Mouse (Mus musculus): ENCODE results near the gene Edrf1. TPM values are rescaled to one million over a fixed set of nuclear protein-coding genes. Genes with fewer than 3 reads are reported as not detected.

The Edrf1 gene
- polyA plus RNA-seq, 1 experiment = 5.5 TPM

GRCm38 (mm10) chr7:133645716-133646115 is 8.4 kb downstream of the Edrf1 start:
- no peak for TF ChIP-seq POLR2A (IDR thresholded peaks at IDR 0.05; ENCODE audit: low read depth, low read length)
- TF ChIP-seq CTCF (IDR thresholded peaks at IDR 0.05; ENCODE audit: extremely low read depth, insufficient read length, insufficient replicate concordance, low read depth, low read length) = no peak
- H3K4me3 ChIP-seq (ENCODE audit: low read depth, low read length) = no peak overlapping the region
- H3K4me1 ChIP-seq (ENCODE audit: control insufficient read depth, insufficient read depth, insufficient read length, low read length) = no peaks in the 10 kb centered on the region
- no peak overlapping the region for H3K27ac ChIP-seq (ENCODE audit: insufficient read depth, low read depth, low read length)
- WGBS = 88% methylated on average over 6 of the region's 6 CpGs
- H3K36me3 ChIP-seq (ENCODE audit: control insufficient read depth, insufficient read depth, low read length) = peaks cover 74% of the 10 kb centered on the region
- H3K27me3 ChIP-seq (ENCODE audit: control insufficient read depth, insufficient read depth, low read length) = no peaks in the 10 kb centered on the region

GRCm38 (mm10) chr7:133662467-133662866 is 25.1 kb downstream of the Edrf1 start:
- Histone ChIP-seq H3K4me3 (ENCODE audit: low read depth, low read length) (no peak overlapping the region), H3K36me3 (ENCODE audit: control insufficient read depth, insufficient read depth, low read length) (peaks cover 80% of the 10 kb centered on the region), H3K27me3 (ENCODE audit: control insufficient read depth, insufficient read depth, low read length) (no peaks in the 10 kb centered on the region), H3K4me1 (ENCODE audit: control insufficient read depth, insufficient read depth, insufficient read length, low read length) (no peaks in the 10 kb centered on the region), H3K27ac (ENCODE audit: insufficient read depth, low read depth, low read length) (no peak overlapping the region)
- TF ChIP-seq POLR2A (IDR thresholded peaks at IDR 0.05; ENCODE audit: low read depth, low read length) = no peak
- TF ChIP-seq CTCF (IDR thresholded peaks at IDR 0.05; ENCODE audit: extremely low read depth, insufficient read length, insufficient replicate concordance, low read depth, low read length) = no peak
- WGBS = 84% methylated on average over 1 of the region's 1 CpGs

GRCm38 (mm10) chr7:133669071-133669470 is 31.7 kb downstream of the Edrf1 start:
- WGBS = 96% methylated on average over 1 of the region's 1 CpGs
- no peak overlapping the region for H3K27ac ChIP-seq (ENCODE audit: insufficient read depth, low read depth, low read length)
- no peak overlapping the region for H3K4me3 ChIP-seq (ENCODE audit: low read depth, low read length)
- H3K36me3 ChIP-seq (ENCODE audit: control insufficient read depth, insufficient read depth, low read length) = peaks cover 68% of the 10 kb centered on the region
- TF ChIP-seq CTCF (IDR thresholded peaks at IDR 0.05; ENCODE audit: extremely low read depth, insufficient read length, insufficient replicate concordance, low read depth, low read length) = no peak
- no peak for TF ChIP-seq POLR2A (IDR thresholded peaks at IDR 0.05; ENCODE audit: low read depth, low read length)
- no peaks in the 10 kb centered on the region for H3K4me1 ChIP-seq (ENCODE audit: control insufficient read depth, insufficient read depth, insufficient read length, low read length)
- no peaks in the 10 kb centered on the region for H3K27me3 ChIP-seq (ENCODE audit: control insufficient read depth, insufficient read depth, low read length)

GRCm38 (mm10) chr7:133669946-133670345 is 32.6 kb downstream of the Edrf1 start:
- 91% methylated on average over 9 of the region's 9 CpGs for WGBS
- TF ChIP-seq POLR2A (IDR thresholded peaks at IDR 0.05; ENCODE audit: low read depth, low read length) (no peak), CTCF (IDR thresholded peaks at IDR 0.05; ENCODE audit: extremely low read depth, insufficient read length, insufficient replicate concordance, low read depth, low read length) (no peak)
- peaks cover 64% of the 10 kb centered on the region for H3K36me3 ChIP-seq (ENCODE audit: control insufficient read depth, insufficient read depth, low read length)

DNA sequence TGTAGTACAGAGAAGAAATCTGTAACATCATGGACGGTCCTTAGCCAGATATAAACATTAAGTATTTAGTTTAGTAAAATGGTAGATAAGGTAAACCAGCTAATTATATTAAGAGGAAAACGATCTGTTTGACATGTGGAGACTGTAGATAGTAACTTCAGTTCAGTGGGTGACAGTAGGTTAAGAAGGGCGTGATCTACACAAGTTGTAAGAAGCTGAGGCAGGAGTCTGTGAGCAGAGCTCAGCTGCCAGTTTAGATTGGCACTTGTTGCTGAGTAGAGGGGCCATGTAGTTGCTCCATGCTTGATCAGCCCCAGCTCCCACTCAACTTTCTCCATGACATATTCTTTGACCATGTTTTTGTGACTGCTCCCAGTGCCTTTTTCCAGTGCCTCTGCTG is 33.5 kb downstream of the Edrf1 start:
- Histone ChIP-seq H3K27ac (ENCODE audit: insufficient read depth, low read depth, low read length) (no peak overlapping the region), H3K4me3 (ENCODE audit: low read depth, low read length) (no peak overlapping the region), H3K36me3 (ENCODE audit: control insufficient read depth, insufficient read depth, low read length) (peaks cover 58% of the 10 kb centered on the region), H3K4me1 (ENCODE audit: control insufficient read depth, insufficient read depth, insufficient read length, low read length) (no peaks in the 10 kb centered on the region), H3K27me3 (ENCODE audit: control insufficient read depth, insufficient read depth, low read length) (no peaks in the 10 kb centered on the region)
- no peak for TF ChIP-seq POLR2A (IDR thresholded peaks at IDR 0.05; ENCODE audit: low read depth, low read length)
- no peak for TF ChIP-seq CTCF (IDR thresholded peaks at IDR 0.05; ENCODE audit: extremely low read depth, insufficient read length, insufficient replicate concordance, low read depth, low read length)
- WGBS = 85% methylated on average over 3 of the region's 3 CpGs

More at GRCm38 (mm10) chr7:133669946-133670345, 32.6 kb downstream of the Edrf1 start:
- Histone ChIP-seq H3K4me1 (ENCODE audit: control insufficient read depth, insufficient read depth, insufficient read length, low read length) (no peaks in the 10 kb centered on the region), H3K27me3 (ENCODE audit: control insufficient read depth, insufficient read depth, low read length) (no peaks in the 10 kb centered on the region), H3K27ac (ENCODE audit: insufficient read depth, low read depth, low read length) (no peak overlapping the region), H3K4me3 (ENCODE audit: low read depth, low read length) (no peak overlapping the region)

GRCm38 (mm10) chr7:133676002-133676401 is 38.7 kb downstream of the Edrf1 start:
- H3K27me3 ChIP-seq (ENCODE audit: control insufficient read depth, insufficient read depth, low read length) = no peaks in the 10 kb centered on the region
- H3K4me3 ChIP-seq (ENCODE audit: low read depth, low read length) = no peak overlapping the region
- TF ChIP-seq POLR2A (IDR thresholded peaks at IDR 0.05; ENCODE audit: low read depth, low read length) (no peak), CTCF (IDR thresholded peaks at IDR 0.05; ENCODE audit: extremely low read depth, insufficient read length, insufficient replicate concordance, low read depth, low read length) (peak; percentile 23; the same call in 1 of the 2 replicates)
- no peaks in the 10 kb centered on the region for H3K4me1 ChIP-seq (ENCODE audit: control insufficient read depth, insufficient read depth, insufficient read length, low read length)
- WGBS = 73% methylated on average over 9 of the region's 9 CpGs
- H3K27ac ChIP-seq (ENCODE audit: insufficient read depth, low read depth, low read length) = no peak overlapping the region
- peaks cover 28% of the 10 kb centered on the region for H3K36me3 ChIP-seq (ENCODE audit: control insufficient read depth, insufficient read depth, low read length)

DNA sequence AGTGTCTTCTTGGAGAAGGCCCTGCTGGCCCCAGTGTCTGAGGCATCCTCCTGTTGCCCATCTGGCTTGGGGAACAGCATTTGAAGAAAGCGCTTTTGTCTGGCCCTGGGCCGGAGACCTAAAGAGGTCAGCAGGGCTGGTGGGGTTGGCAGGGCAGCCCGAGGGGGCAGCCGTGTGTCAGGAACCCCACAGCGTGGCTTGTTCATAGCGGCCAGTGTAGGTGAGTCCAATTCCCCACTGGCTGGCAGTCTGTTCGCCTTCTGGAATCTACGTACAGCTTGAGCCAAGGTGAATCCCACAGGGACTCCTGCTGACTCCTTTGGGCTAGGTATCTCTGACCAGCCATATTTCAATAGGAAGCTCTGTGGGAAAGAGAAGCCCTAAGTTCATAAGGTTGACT is 41.4 kb downstream of the Edrf1 start:
- Histone ChIP-seq H3K27ac (ENCODE audit: insufficient read depth, low read depth, low read length) (no peak overlapping the region), H3K36me3 (ENCODE audit: control insufficient read depth, insufficient read depth, low read length) (peaks cover 4% of the 10 kb centered on the region; the same call in 1 of the 2 replicates), H3K4me3 (ENCODE audit: low read depth, low read length) (no peak overlapping the region), H3K27me3 (ENCODE audit: control insufficient read depth, insufficient read depth, low read length) (no peaks in the 10 kb centered on the region), H3K4me1 (ENCODE audit: control insufficient read depth, insufficient read depth, insufficient read length, low read length) (no peaks in the 10 kb centered on the region)
- 89% methylated on average over 8 of the region's 8 CpGs for WGBS
- no peak for TF ChIP-seq POLR2A (IDR thresholded peaks at IDR 0.05; ENCODE audit: low read depth, low read length)
- TF ChIP-seq CTCF (IDR thresholded peaks at IDR 0.05; ENCODE audit: extremely low read depth, insufficient read length, insufficient replicate concordance, low read depth, low read length) = no peak

Measured in small intestine, adult 2 months (tissue).